Mouse (Mus musculus): Measurements from ENCODE around the gene Inca1.

Inca1 gene

DNA sequence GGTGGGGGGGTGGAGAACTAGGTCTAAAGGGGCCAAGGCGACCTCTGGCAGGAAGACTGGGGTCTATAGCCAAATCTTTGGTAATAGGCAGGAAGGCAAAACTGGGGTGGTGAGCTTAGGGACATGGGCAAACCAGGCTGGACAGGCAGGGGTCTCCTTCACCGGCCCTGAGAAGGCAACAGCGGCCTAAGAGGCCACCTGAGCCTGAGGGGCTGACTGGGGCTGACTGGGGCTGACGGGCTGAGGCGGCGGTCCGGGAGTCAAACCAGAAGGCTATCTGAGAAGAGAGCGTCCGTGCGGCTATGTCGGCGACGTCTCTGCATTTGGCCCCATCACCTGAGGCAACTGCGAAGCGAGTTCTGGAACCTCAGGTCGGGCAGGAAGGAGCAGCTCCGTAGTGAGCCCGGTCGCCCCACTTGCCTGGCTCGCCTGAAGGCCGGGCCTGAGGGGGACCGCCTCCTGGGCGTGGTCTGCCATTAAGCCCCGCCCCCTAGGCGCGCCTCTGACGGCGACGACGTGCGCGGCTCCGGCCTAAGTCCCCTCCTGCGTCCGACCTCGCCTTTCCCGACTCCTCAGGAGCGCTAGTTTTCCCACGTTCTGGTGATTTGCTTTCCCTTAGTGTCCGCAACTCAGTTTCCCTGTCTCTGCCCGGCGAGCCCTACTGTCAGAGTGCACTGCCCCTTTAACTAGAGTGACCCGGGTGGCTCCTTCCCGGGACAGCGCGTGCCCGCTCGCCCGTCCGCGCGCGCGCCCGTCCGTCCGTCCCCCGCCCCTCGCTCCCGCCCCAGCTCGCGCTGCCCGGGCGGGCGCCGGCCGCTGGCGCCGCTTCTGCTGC, at the start of gene Inca1, which contains the start of gene Kif1c:
Inca1 (minus strand) TSS at position 434 of the 835 bp plus-strand sequence.
Kif1c (plus strand) TSS at position 827 of the 835 bp plus-strand sequence.
- peak; percentile 96 to 98 for DNase-seq

DNA sequence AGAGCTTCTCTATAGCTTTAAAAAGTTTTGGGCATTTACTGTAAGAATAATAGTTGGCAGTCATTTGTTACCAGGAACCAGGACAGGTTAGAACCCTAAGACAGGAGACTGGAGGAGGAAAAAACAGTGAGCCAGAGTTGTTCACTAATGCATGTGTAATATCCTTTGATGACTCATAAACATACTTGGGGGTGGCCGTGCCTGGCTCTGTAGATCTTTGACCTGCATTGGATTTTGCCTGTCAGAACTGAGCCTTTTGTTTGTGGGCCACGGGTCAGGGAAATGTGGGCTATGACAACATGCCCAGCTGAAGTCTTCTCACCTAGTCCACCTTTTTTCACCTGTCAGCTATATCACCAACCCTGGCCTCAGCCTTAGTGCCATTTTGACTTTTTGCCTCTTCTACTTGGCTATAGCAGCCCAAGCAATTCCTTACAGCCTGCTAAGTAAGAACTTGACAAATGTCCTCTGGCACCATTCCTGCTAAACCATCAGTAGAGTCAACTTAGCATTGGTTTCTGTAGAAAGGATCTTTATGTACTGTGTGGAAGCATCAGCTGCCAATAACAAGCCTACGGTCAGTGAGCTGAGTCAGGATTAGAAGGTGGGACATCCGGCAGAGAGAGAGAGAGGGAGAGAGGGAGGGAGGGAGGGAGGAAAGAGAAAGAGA, 48.1 kb upstream of the Inca1 start:
- DNase-seq: no peak

DNA sequence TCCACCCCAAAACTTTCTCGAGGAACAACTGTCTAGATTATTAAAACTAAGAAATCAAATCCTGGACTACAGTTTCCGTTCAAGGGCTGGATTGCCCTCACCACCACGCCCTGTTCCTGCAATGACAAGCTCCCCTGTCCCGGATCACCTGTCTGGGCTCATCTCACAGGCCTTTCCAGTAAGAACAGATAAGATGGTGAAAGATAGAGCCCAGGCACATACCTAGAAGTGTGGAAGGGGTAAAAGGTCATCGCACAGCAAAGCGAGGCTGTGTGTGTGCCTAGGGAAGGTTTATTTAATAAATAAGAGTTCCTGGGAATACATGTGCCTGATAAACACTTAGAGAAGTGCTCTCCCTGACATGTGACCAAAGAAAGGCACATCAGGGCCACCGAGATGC, 45.7 kb upstream of the Inca1 start:
- DNase-seq: no peak

- no peak for DNase-seq
These were observed 42.9 kb upstream of the Inca1 start for GRCm38 (mm10) chr11:70742581-70743459.

- DNase-seq: no peak
These were observed 42.2 kb upstream of the Inca1 start for GRCm38 (mm10) chr11:70742117-70742516.

DNA sequence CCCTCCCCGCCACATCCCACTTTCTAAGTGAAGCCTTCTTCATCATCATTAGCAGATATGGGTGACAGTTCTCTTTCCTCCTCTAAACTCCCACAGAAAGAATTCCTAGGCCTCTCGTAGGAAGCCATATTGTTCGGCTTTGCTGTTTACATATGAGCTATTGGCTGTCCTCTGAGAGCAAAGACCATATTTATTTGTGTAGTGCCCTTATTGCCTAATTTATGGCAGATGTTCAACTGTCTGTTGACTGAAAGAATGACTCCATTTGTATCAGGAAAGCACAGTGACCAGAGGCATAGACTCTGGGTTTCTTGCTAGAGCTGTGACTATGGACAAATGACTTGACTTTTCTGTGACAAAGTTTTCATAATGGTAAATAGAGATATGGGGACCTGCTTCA, 41.6 kb upstream of the Inca1 start:
- no peak for DNase-seq

- DNase-seq: no peak
These were observed 37.8 kb upstream of the Inca1 start for GRCm38 (mm10) chr11:70737749-70738148.

DNA sequence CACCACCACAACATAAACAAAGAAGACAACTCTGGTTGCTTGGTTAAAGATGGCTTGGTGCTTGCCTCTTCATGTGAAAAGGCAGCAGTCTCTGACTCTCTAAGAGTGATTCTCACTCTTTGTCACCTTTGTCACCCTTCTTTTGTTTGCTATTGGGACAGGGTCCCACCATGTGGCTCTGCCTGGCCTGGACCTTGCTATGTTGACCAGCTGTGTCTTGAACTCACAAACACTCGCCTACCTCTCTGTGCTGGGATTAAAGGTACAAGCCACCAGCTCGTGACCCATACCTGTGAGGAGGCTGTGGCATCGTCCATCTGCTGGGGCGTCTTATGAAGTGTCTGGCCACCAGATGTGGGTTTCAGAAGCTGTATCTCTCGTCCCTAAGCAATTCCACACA, 33.3 kb upstream of the Inca1 start:
- no peak for DNase-seq

- no peak for DNase-seq
These were observed 31.2 kb upstream of the Inca1 start for GRCm38 (mm10) chr11:70731178-70731577.

- DNase-seq: no peak
These were observed 30.6 kb upstream of the Inca1 start for GRCm38 (mm10) chr11:70730427-70731038.

GRCm38 (mm10) chr11:70727385-70727784, 27.4 kb upstream of the Inca1 start:
- DNase-seq: no peak

GRCm38 (mm10) chr11:70726585-70726984, 26.6 kb upstream of the Inca1 start:
- DNase-seq: no peak

- DNase-seq: no peak
These were observed 24.8 kb upstream of the Inca1 start for GRCm38 (mm10) chr11:70724706-70725105.

- no peak for DNase-seq
These were observed 21.1 kb upstream of the Inca1 start for GRCm38 (mm10) chr11:70721072-70721471.

DNA sequence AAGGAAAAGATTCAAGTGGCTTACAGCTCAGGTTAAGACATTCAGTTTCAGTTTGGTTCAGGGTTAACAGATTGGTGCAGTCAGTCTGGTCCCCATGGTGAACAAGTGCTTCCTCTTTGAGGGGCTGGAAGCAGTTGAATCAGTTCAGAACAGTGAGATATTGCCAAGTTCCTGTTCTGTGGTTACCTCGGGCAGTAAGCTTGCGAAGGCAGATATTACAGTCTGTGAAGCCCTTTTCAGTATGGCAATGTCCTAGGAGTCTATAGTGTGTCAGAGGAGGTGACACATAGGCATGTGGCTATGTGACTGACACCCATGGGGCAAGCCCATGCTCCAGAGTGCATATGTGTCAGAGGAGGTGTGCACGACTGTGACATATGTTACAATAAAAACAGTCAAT, 20.6 kb upstream of the Inca1 start:
- DNase-seq: no peak

DNA sequence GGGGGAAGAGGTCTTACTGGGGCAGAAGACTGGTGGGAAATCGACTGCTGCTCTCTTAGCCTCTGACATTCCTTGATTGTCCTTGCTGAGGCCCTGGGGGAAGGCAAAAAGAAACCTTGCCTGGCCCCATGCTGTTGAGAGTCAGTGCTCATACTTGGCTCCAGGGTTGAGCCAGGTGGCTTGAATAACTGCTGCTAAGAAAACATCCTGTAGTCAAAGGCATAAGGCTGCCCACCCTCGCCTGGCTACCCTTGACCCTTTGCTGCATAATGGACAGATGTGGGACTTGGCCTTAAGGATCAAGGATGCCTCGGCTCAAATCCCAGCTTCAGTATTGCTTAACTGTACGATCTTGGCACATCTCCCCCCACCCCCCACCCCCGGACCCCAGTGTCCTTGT, 18.5 kb upstream of the Inca1 start:
- DNase-seq: no peak

DNA sequence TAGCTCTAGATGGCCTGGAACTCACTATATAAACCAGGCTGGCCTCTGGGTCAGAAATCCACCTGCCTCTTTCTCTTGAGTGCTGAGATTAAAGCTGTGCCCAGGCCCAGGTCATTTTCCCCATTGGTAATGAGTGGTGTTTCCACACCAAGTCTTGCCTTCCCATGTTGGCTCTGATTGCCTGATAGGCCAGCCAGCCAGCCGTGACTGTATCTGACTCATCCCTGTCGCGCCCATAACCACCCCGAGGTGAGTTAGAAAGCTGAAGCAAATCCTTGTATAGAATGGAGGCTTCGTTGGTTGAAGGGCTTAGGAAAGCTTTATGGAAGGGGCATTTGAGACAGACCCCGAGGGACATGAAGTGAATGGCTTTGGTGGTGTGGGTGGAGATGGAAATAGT, 15.9 kb upstream of the Inca1 start:
- no peak for DNase-seq

- no peak for DNase-seq
These were observed 13.3 kb upstream of the Inca1 start for GRCm38 (mm10) chr11:70713222-70713621.

DNA sequence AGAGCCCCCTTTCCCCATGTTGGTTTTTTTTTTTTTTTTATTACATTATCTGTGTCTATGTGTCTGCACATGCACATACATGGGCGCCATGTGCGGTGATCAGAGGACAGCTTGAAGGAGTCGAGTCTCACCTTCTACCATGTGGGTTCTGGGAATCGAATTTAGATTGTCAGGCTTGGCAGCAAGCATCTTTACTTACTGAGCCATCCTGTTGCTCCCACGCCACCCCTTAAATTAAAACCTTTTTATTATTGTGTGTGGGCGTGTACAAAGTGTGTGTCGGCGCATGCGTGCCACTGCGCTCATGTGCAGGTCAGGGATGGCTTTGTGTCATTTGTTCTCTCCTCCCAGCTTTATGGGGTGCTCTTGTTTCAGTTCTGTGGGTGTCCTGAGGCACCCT, 11.1 kb upstream of the Inca1 start:
- no peak for DNase-seq

DNA sequence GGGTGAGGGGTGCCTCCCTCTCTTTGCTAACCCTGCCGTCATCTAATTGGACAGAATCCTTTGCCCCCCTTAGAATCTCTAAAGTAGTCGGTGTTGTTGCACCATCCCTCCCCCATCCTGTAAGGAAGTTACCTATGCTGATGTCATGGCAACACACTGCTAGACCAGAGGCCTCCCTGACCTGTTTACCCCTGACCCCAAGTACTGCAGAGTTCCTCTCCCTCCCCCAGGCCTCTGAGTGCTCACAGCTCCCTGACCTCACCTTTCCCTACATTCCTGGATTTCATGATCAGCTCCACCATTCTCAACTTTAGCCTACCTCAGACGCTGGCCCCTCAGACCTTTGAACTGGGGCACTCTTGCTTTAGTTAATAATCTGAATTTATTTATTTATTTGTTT, 6.2 kb upstream of the Inca1 start:
- no peak for DNase-seq

- DNase-seq: no peak
These were observed 2.8 kb upstream of the Inca1 start for GRCm38 (mm10) chr11:70702781-70703180.

- no peak for DNase-seq
These were observed 2.2 kb upstream of the Inca1 start for GRCm38 (mm10) chr11:70701984-70702733.

Measured in thymus, postnatal 36 days (tissue).